Mouse (Mus musculus) liver, embryonic 16.5 days (tissue): ENCODE measurements around the gene Rgl1. TPM values are rescaled to one million over a fixed set of nuclear protein-coding genes. Genes with fewer than 3 reads are reported as not detected.

ENCODE experiments used
- ATAC-seq: fragments of 200-750 bp; cut with Nextera tagmentation; 2 replicates; pipeline ENCODE4 v1.8.0; 2017; ENCODE audit warnings: low read depth, mild to moderate bottlenecking, moderate number of reproducible peaks, moderate library complexity
- H3K27ac ChIP-seq: fragments of 300-500 bp; sonication (generic); 2 replicates; pipeline ENCODE4 v1.5.1; 2014; ENCODE audit warnings: mild to moderate bottlenecking, low read length
- H3K27me3 ChIP-seq: fragments of 300-500 bp; sonication (generic); 2 replicates; pipeline ENCODE4 v1.6.1; 2014; ENCODE audit warnings: low read depth, low read length, mixed read lengths; ENCODE audit not compliant: control insufficient read depth, insufficient read depth
- H3K36me3 ChIP-seq: fragments of 300-500 bp; sonication (generic); 2 replicates; pipeline ENCODE4 v1.6.1; 2014; ENCODE audit warnings: mild to moderate bottlenecking; ENCODE audit not compliant: control insufficient read depth, insufficient read depth
- H3K4me1 ChIP-seq: fragments of 300-500 bp; sonication (generic); 2 replicates; pipeline ENCODE4 v1.6.1; 2014; ENCODE audit warnings: low read depth, low read length, mixed read lengths; ENCODE audit not compliant: control insufficient read depth
- H3K4me2 ChIP-seq: fragments of 300-500 bp; sonication (generic); 2 replicates; pipeline ENCODE4 v1.6.1; 2014; ENCODE audit warnings: low read depth, low read length, mixed read lengths
- H3K4me3 ChIP-seq: fragments of 300-500 bp; sonication (generic); 2 replicates; pipeline ENCODE4 v1.5.1; 2014; ENCODE audit warnings: low read depth, mild to moderate bottlenecking, low read length
- H3K9ac ChIP-seq: fragments of 300-500 bp; sonication (generic); 2 replicates; pipeline ENCODE4 v1.6.1; 2014; ENCODE audit warnings: low read depth, low read length
- H3K9me3 ChIP-seq: fragments of 300-500 bp; sonication (generic); replicated peaks from 2 replicates; pipeline ENCODE4 v1.6.1; 2016; ENCODE audit warnings: low read length; ENCODE audit not compliant: control insufficient read depth
- WGBS: fragments of 180-500 bp; shearing (Covaris S2); extraction: QIAGEN DNeasy Blood & Tissue Kit; methylation state at CpG from one replicate; pipeline ENCODE4 v1.1.7; 2014; ENCODE audit not compliant: insufficient replicate concordance; 5-methylcytosine and 5-hydroxymethylcytosine counted together
- polyA plus RNA-seq: library from polyadenylated mRNA; unstranded; fragments of >200 nt; fragmentation: Nextera tagmentation; extraction: Ambion mirVana; gene quantifications from 2 replicates; pipeline ENCODE4 v1.2.1, GENCODE M21; 2015

Rgl1 gene
- polyA plus RNA-seq, 1 experiment from 2014 or later: 14.2 TPM

GRCm38 (mm10) chr1:152766804-152767748 lies 925 bp upstream of the Rgl1 start:
- Histone ChIP-seq H3K4me3 (peak overlapping the region; percentile 87), H3K36me3 (peaks cover 10% of the 10 kb centered on the region), H3K27ac (peak overlapping the region; percentile 82), H3K27me3 (peaks cover 13% of the 10 kb centered on the region), H3K4me2 (peak overlapping the region; percentile 95), H3K9me3 (no peaks in the 10 kb centered on the region), H3K4me1 (peaks cover 7% of the 10 kb centered on the region), H3K9ac (peak overlapping the region; percentile 91)
- peak; percentile 65 for ATAC-seq
- 2% methylated on average over 60 of the region's 60 CpGs for WGBS

GRCm38 (mm10) chr1:152761791-152762190 lies 4.4 kb downstream of the Rgl1 start:
- ATAC-seq: no peak
- H3K27ac ChIP-seq: no peak overlapping the region
- H3K27me3 ChIP-seq: peaks cover 13% of the 10 kb centered on the region
- peaks cover 5% of the 10 kb centered on the region for H3K4me1 ChIP-seq
- no peak overlapping the region for H3K9ac ChIP-seq
- no peaks in the 10 kb centered on the region for H3K36me3 ChIP-seq
- no peaks in the 10 kb centered on the region for H3K9me3 ChIP-seq
- no peak overlapping the region for H3K4me3 ChIP-seq
- 31% methylated on average over 2 of the region's 2 CpGs for WGBS
- H3K4me2 ChIP-seq: no peak overlapping the region

DNA sequence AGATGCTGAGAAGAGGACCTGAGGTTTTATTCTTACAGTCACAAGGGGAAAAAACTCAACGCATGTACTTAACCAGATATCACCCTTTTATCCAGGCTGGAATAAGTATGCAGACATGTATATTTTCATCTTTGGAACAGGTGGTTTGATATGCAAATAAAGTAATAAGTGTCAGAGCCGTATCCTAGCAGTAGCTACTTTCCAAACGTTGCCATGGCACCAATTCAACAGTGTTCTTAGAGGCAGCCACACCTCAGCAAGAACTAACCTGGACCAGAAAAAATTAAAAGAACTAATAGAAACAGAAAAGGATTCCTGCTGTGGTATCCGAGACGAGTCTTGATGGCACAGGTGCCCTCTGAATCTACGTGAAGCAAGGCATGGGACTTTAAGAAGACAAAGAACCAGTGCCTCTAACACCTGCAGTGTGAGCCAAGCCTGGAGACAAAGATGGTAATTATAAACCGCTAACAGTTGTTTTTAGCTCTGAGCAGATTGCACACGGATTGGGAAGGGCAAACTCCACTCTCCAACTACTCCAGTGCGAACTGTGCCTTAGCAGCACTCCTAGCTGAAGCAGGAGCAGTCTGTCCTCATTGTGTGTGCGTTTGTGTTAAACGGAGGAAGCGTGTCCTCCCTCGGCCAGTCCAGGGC lies 15.7 kb downstream of the Rgl1 start, which contains the start of gene Apobec4:
Gene Apobec4 (plus strand): TSS at position 240 of the 654 bp plus-strand sequence.
- Histone ChIP-seq H3K36me3 (no peaks in the 10 kb centered on the region), H3K9ac (no peak within 1 kb of the TSS), H3K4me2 (no peak within 1 kb of the TSS), H3K27me3 (no peaks in the 10 kb centered on the region), H3K9me3 (no peaks in the 10 kb centered on the region), H3K4me3 (no peak within 1 kb of the TSS), H3K27ac (no peak within 1 kb of the TSS), H3K4me1 (no peaks in the 10 kb centered on the region)
- 58% methylated on average over 13 of the region's 13 CpGs for WGBS
- ATAC-seq: no peak

DNA sequence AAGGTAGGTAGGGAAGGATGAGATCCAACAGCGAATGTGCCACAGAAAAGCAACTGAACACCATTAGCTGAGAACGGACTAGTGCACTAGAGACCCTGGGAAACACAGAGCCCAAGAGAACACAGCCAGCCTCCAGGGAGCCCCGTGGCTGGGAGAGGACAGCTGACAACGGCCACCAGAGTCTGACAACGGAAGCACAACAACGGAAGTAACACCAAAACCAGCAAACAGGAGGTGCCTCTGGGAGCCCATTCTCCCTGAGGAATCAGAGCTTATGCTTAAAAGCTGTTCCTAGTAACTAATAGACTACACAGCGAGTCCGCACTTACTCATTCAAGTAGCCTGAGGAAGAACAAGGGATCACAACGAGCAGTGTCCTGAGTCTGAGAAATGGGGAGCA lies 16.9 kb downstream of the Rgl1 start:
- no peaks in the 10 kb centered on the region for H3K36me3 ChIP-seq
- no peaks in the 10 kb centered on the region for H3K27me3 ChIP-seq
- H3K4me2 ChIP-seq: no peak overlapping the region
- ATAC-seq: no peak
- H3K27ac ChIP-seq: no peak overlapping the region
- no peaks in the 10 kb centered on the region for H3K4me1 ChIP-seq
- H3K9me3 ChIP-seq: no peaks in the 10 kb centered on the region
- H3K4me3 ChIP-seq: no peak overlapping the region
- 49% methylated on average over 9 of the region's 9 CpGs for WGBS
- no peak overlapping the region for H3K9ac ChIP-seq

DNA sequence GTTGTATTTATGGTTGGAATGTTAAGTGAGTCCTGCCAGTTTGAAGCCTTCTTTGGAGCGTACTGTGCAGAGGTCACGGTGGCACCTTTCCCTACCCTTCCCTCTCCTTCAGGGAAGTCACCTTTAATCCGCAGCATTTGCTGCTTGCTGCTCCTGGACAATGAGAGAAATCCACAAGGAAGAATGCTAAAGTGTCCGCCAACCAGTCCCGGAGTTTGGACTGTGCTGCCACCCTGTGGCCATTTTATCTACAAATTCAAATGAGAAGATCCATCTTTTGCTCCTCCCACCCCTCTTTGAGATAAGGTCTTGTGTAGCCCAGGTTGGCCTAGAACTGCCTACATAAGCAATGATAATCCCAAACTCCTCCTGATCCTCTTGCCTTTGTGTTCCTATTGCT lies 19.7 kb downstream of the Rgl1 start:
- no peaks in the 10 kb centered on the region for H3K4me1 ChIP-seq
- H3K4me3 ChIP-seq: no peak overlapping the region
- H3K36me3 ChIP-seq: no peaks in the 10 kb centered on the region
- H3K4me2 ChIP-seq: no peak overlapping the region
- H3K9ac ChIP-seq: no peak overlapping the region
- 14% methylated on average over 5 of the region's 5 CpGs for WGBS
- no peaks in the 10 kb centered on the region for H3K9me3 ChIP-seq
- no peak overlapping the region for H3K27ac ChIP-seq
- H3K27me3 ChIP-seq: no peaks in the 10 kb centered on the region
- no peak for ATAC-seq

DNA sequence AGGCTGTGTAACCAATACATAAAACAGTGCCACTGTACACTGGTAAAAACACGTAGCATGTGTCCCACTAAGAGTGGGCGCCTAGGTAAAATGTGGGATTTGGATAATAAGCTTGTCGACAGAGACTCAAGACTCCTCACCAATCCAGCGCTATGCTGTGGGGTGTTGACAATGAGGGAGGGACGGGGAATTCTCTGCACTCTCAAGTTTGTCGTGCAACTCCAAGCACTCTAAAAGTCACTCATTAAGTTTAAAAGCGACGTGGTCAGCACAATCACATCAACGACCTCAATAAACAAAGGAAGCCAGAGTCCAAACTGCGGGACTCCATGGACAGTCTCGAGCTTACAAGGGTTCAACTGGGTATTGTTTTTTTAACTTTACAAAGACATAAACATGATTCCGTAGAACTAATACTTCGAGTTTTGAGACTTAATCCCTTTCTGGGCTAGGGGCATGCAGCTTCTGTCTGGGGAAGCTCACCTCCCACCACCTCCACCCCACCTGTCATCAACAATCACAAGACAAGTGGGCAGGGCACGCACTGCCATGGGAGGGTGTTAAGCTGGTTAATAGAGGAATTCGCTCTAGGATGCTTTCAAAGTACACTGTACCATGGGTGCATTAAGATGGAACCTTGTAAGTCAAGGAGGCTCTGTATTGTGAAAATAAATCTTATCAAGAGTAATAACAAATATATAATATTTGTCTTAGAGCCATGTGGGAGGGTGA lies 22.9 kb downstream of the Rgl1 start:
- Histone ChIP-seq H3K9me3 (no peaks in the 10 kb centered on the region), H3K4me3 (no peak overlapping the region), H3K9ac (no peak overlapping the region), H3K27ac (no peak overlapping the region), H3K4me2 (no peak overlapping the region), H3K36me3 (no peaks in the 10 kb centered on the region), H3K4me1 (no peaks in the 10 kb centered on the region), H3K27me3 (no peaks in the 10 kb centered on the region)
- WGBS: 53% methylated on average over 15 of the region's 15 CpGs
- no peak for ATAC-seq

GRCm38 (mm10) chr1:152739374-152739773 lies 26.8 kb downstream of the Rgl1 start:
- 74% methylated on average over 11 of the region's 11 CpGs for WGBS
- Histone ChIP-seq H3K4me2 (no peak overlapping the region), H3K36me3 (no peaks in the 10 kb centered on the region), H3K4me1 (no peaks in the 10 kb centered on the region), H3K27ac (no peak overlapping the region), H3K9me3 (no peaks in the 10 kb centered on the region), H3K9ac (no peak overlapping the region), H3K4me3 (no peak overlapping the region), H3K27me3 (no peaks in the 10 kb centered on the region)
- ATAC-seq: no peak

GRCm38 (mm10) chr1:152738793-152739192 lies 27.4 kb downstream of the Rgl1 start:
- Histone ChIP-seq H3K4me1 (no peaks in the 10 kb centered on the region), H3K27me3 (no peaks in the 10 kb centered on the region), H3K9ac (no peak overlapping the region), H3K4me2 (no peak overlapping the region), H3K4me3 (no peak overlapping the region), H3K9me3 (no peaks in the 10 kb centered on the region), H3K36me3 (no peaks in the 10 kb centered on the region), H3K27ac (no peak overlapping the region)
- ATAC-seq: no peak
- WGBS: 71% methylated on average over 9 of the region's 9 CpGs
